Mouse (Mus musculus) gastrocnemius, adult 2 months (tissue): ENCODE measurements around the gene Adamts8. TPM values are rescaled to one million over a fixed set of nuclear protein-coding genes. Genes with fewer than 3 reads are reported as not detected.

Experiments used
- DNase-seq: peaks from one replicate; pipeline ENCODE4 v3.0.0; 2022
- H3K27ac ChIP-seq: fragments of 200-600 bp; 2 replicates; pipeline ENCODE4 v1.8.1; 2022; ENCODE audit warnings: mild to moderate bottlenecking
- H3K4me3 ChIP-seq: fragments of 200-600 bp; 2 replicates; pipeline ENCODE4 v1.8.1; 2022; ENCODE audit warnings: mild to moderate bottlenecking, moderate library complexity
- CTCF ChIP-seq: fragments of 200-600 bp; IDR thresholded peaks from 2 replicates; pipeline ENCODE4 v1.8.1; 2022; ENCODE audit warnings: antibody characterized with exemption, mild to moderate bottlenecking, moderate library complexity
- intact Hi-C: fragments of 180-260 bp; cut with DNase I; formaldehyde crosslinking; loops from one replicate; pipeline ENCODE4 v1.15.1; 2025
- total RNA-seq, 2 experiments: library from RNA; stranded (reverse); gene quantifications; 2 replicates each; pipeline ENCODE4 v1.2.3; 2021

Gene Adamts8
- total RNA-seq, 2 experiments from 2014 or later, result 1.5 to 14.6 TPM

GRCm38 (mm10) chr9:31010749-31011148 lies 68.4 kb downstream of the Adamts8 start:
- intact Hi-C loops, result no loop called here
- no peak for TF ChIP-seq CTCF
- Histone ChIP-seq H3K4me3 (no peak overlapping the region), H3K27ac (no peak overlapping the region)
- no peak for DNase-seq

GRCm38 (mm10) chr9:31011533-31011932 lies 69.2 kb downstream of the Adamts8 start:
- H3K4me3 ChIP-seq, result no peak overlapping the region
- intact Hi-C loops, result no loop called here
- TF ChIP-seq CTCF, result no peak
- H3K27ac ChIP-seq, result no peak overlapping the region
- DNase-seq, result no peak

- DNase-seq, result no peak
- TF ChIP-seq CTCF, result no peak
- Histone ChIP-seq H3K4me3 (no peak overlapping the region), H3K27ac (no peak overlapping the region)
- intact Hi-C loops, result no loop called here
Observed at GRCm38 (mm10) chr9:31012674-31013073, 70.3 kb downstream of the Adamts8 start.

DNA sequence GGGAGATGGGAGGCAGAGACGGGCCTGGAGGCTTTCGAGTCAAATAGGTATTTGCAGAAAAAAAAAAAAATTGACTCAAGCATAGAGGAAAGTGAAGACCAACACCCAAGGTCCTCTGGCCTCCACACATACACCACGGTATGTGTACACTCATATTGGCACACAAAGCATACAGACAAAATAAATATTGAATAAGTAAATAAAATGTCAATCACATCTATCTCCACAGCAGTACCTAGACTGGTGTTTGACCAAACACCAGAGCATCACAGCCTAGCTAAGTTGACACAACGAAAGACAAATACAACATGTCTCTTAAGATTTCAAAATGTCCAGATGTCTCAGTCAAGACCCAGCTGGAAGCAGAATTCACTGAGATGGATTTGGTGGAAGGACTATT lies 71.1 kb downstream of the Adamts8 start:
- TF ChIP-seq CTCF, result no peak
- DNase-seq, result no peak
- no peak overlapping the region for H3K4me3 ChIP-seq
- no peak overlapping the region for H3K27ac ChIP-seq
- intact Hi-C loops, result no loop called here

Other genes starting within 250 kb of the Adamts8 start
- gene Adamts15, start 20.1 kb upstream of the Adamts8 start, total RNA-seq, result 1 to 10 TPM; 1.3 to 3.0 TPM
- gene Zbtb44, start 88.1 kb downstream of the Adamts8 start, total RNA-seq, result 10 to 100 TPM; 64.8 to 71.7 TPM
- under 1 TPM in 1 of 2 experiments, not detected in 1; 0.08 TPM for gene St14, start 189.3 kb downstream of the Adamts8 start, total RNA-seq